Mouse (Mus musculus) small intestine, adult 2 months (tissue): ENCODE measurements around the gene Hoxb4. TPM values are rescaled to one million over a fixed set of nuclear protein-coding genes. Genes with fewer than 3 reads are reported as not detected.
A peak's percentile ranks its signal among the peaks of the same experiment; 100 is the strongest.

Experiments
- H3K27ac ChIP-seq: fragments of 200-500 bp; 2 replicates; pipeline ENCODE4 v1.5.1; 2012; ENCODE audit warnings: low read depth, low read length, control low read depth, inconsistent platforms; ENCODE audit not compliant: insufficient read depth
- H3K27me3 ChIP-seq: fragments of 200-500 bp; 2 replicates; pipeline ENCODE4 v1.6.1; 2012; ENCODE audit warnings: mild to moderate bottlenecking, moderate library complexity, low read length, inconsistent platforms; ENCODE audit not compliant: control insufficient read depth, insufficient read depth
- H3K36me3 ChIP-seq: fragments of 200-500 bp; 2 replicates; pipeline ENCODE4 v1.6.1; 2012; ENCODE audit warnings: mild to moderate bottlenecking, low read length, control low read depth, inconsistent platforms; ENCODE audit not compliant: control insufficient read depth, insufficient read depth
- H3K4me1 ChIP-seq: fragments of 200-500 bp; 2 replicates; pipeline ENCODE4 v1.6.1; 2012; ENCODE audit warnings: low read length, inconsistent platforms, mixed read lengths; ENCODE audit not compliant: control insufficient read depth, insufficient read depth, insufficient read length
- H3K4me3 ChIP-seq: fragments of 200-500 bp; 2 replicates; pipeline ENCODE4 v1.5.1; 2012; ENCODE audit warnings: low read depth, mild to moderate bottlenecking, control low read depth, inconsistent platforms, low read length, moderate library complexity
- CTCF ChIP-seq: fragments of 200-500 bp; IDR thresholded peaks from 2 replicates; pipeline ENCODE4 v1.5.1; 2012; ENCODE audit warnings: low read depth, mild to moderate bottlenecking, control low read depth, inconsistent platforms, low read length, moderate library complexity, mixed read lengths; ENCODE audit not compliant: insufficient replicate concordance, insufficient read length; ENCODE audit errors: extremely low read depth
- POLR2A ChIP-seq: fragments of 200-500 bp; IDR thresholded peaks from 2 replicates; pipeline ENCODE4 v1.6.1; 2012; ENCODE audit warnings: low read depth, mild to moderate bottlenecking, control low read depth, inconsistent platforms, low read length, moderate library complexity
- WGBS: fragments of 180-500 bp; shearing (Covaris S2); methylation state at CpG from one replicate; pipeline ENCODE4 v1.1.7; 2018; 5-methylcytosine and 5-hydroxymethylcytosine counted together
- polyA plus RNA-seq: library from polyadenylated mRNA; depleted of rRNA; stranded (reverse); fragments of >200 nt; gene quantifications from 2 replicates; pipeline ENCODE4 v1.2.3, GENCODE M21; 2012

The Hoxb4 gene
- polyA plus RNA-seq, 1 experiment: 2.9 TPM

DNA sequence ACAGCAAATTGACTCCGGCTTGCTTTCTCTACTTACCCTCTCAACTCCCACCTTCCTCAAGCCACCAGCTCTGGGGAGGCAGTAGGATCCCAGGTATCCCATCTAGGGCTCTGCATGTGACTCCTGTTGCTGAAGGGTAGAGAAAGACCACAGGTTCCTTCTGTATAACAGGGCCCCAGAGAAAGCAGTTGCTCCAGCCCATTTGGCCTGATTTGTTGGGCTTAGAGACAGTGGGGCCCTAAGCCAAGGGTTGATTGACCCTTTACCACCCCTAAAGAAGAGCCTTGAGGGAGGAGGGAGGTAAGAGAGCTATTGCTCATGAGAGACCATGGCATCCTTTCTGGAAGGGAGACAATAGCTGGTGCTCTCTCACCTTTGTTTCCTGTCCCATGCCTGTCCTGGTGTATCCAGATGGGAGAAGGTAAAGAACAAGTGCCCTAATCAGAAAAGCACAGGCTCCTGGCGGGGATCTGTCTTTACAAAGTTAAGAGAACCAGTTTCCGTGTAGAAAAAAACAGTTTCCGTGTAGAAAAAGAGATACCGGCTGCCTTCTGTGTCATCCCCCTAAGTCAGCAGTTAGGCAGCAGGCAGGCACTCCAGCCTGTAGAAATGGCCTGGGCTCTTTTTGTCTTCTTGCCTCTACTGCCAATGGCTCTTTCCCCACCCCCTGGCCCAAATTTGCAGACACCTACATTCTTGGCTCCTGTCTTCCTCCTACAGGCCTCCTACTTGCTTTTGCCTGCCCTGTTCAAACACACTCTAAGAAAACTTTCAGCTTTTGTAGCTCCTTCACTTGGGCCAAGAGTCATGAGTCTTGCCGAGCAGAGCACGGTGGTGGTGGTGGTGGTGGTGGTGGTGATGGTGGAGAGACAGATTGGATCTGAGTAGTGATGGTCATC, 21.1 kb downstream of the Hoxb4 start:
- no peak overlapping the region for H3K4me3 ChIP-seq
- H3K36me3 ChIP-seq: no peaks in the 10 kb centered on the region
- WGBS: 73% methylated on average over 7 of the region's 7 CpGs
- TF ChIP-seq POLR2A (no peak), CTCF (no peak)
- H3K27ac ChIP-seq: peak overlapping the region; percentile 35
- H3K27me3 ChIP-seq: peaks cover 32% of the 10 kb centered on the region
- peaks cover 2% of the 10 kb centered on the region; the same call in 1 of the 2 replicates for H3K4me1 ChIP-seq

DNA sequence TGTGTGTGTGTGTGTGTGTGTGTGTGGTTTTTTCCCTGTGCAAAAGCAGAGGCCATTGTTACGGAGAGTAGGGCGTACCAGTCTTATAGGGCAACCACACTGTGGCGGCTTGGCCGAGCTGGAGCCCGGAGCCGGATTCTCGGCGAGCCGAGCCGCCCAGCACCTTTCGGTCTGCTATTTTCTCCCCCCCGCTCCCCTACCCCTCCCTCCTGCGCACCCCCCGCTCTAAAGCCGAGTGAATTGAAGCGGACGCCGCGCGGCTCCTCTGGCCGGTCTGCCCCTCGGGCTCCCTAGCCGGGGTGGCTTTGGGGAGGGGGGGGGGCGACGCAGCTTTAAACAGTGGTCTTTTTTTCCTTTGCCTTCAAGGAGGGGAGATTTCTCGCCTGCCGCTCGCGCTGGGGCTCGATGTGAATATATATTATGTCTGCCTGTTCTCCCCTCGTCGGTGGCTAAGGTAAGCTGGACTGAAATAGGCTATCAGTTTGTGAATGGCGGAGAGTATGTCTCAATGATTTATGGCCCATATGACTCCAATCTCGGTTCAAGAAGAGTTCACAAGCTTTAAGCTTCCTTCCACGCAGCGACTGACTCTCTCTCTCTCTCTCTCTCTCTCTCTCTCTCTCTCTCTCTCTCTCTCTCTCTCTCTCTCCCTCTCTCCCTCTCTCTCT, 22.8 kb downstream of the Hoxb4 start:
- peak overlapping the region; percentile 55 for H3K4me3 ChIP-seq
- TF ChIP-seq CTCF (no peak), POLR2A (no peak)
- WGBS: 3% methylated on average over 36 of the region's 36 CpGs
- H3K27ac ChIP-seq: peak overlapping the region; percentile 47
- peaks cover 2% of the 10 kb centered on the region; the same call in 1 of the 2 replicates for H3K4me1 ChIP-seq
- no peaks in the 10 kb centered on the region for H3K36me3 ChIP-seq
- H3K27me3 ChIP-seq: peaks cover 39% of the 10 kb centered on the region

DNA sequence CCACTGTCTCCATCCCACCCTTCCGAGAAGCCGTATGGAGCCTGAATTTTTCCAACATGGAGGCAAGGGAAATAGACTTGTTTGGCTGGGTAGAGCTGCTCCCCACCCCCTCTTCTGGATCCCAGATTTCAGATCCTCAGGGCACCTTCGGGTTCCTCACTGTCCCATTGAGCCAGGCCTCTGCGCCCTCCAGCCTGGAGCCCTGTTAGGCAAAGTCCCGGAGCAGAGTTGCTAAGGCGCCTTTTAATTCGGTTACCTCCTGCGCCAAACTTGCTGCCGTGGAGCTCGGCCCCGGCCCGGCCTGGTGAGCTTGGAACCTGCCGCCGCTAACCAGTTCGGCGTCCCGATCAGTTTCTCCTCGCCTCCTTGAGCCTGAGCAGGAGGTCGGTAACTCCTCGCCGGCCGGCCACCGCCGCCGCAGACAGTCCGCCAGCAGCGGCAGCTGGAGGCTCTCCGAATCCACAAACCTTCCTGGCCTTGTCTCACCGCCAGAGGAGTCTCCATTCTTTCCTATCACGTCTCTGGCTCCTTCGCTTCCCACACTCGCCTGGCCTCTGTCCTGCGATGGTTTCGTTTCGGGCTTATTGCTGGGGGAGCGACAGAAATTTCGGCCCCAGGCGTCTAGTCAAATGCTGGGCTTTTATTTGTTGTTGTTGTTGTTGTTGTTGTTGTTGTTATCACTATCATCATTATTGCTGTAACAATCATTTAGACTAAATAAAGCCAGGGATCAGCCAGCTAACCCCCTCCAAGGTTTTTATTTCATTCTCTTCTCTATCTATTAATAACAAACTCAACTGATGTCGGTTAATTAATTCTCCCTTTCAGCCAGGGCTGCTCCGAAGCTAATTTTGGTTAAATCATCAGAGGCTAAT, 23.9 kb downstream of the Hoxb4 start:
- Histone ChIP-seq H3K4me3 (peak overlapping the region; percentile 58), H3K27me3 (peaks cover 42% of the 10 kb centered on the region), H3K36me3 (no peaks in the 10 kb centered on the region), H3K27ac (peak overlapping the region; percentile 85), H3K4me1 (peaks cover 2% of the 10 kb centered on the region; the same call in 1 of the 2 replicates)
- WGBS: 17% methylated on average over 40 of the region's 40 CpGs
- no peak for TF ChIP-seq POLR2A
- no peak for TF ChIP-seq CTCF

GRCm38 (mm10) chr11:96342576-96342930, 24.5 kb downstream of the Hoxb4 start:
- Histone ChIP-seq H3K36me3 (no peaks in the 10 kb centered on the region), H3K27me3 (peaks cover 42% of the 10 kb centered on the region), H3K27ac (peak overlapping the region; percentile 64; the same call in 1 of the 2 replicates), H3K4me1 (peaks cover 2% of the 10 kb centered on the region; the same call in 1 of the 2 replicates), H3K4me3 (no peak overlapping the region)
- 38% methylated on average over 4 of the region's 4 CpGs for WGBS
- TF ChIP-seq CTCF (no peak), POLR2A (no peak)

DNA sequence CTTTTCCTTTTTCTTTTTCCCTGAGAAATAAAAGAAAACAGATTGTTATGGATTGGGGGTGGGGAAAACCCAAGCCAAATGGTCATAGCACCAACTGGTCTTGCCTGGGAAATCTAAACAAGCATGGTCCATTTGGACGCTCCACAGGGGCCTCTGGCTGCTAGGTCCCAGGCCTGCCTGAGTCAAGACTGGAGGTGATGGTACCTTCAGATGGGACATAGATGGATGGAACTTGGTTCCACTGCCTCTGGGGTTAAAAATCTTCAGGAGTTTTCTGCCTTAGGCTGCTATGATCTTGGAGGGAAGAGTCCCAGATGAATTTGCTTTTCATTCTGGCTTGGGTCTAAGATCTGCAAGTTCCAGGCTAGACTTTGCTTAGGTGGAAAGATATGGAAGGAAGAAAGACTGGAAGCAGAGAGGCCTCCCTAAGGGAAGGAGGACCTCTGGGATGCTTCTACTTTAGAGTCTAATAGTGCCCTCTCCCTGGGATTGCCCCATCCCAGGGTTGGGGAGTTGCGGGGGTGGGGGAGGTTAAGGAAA, 25.2 kb downstream of the Hoxb4 start:
- no peak overlapping the region for H3K4me3 ChIP-seq
- H3K36me3 ChIP-seq: no peaks in the 10 kb centered on the region
- H3K4me1 ChIP-seq: peaks cover 2% of the 10 kb centered on the region; the same call in 1 of the 2 replicates
- H3K27me3 ChIP-seq: peaks cover 42% of the 10 kb centered on the region
- no peak for TF ChIP-seq POLR2A
- no peak for TF ChIP-seq CTCF
- WGBS: 65% methylated on average over 2 of the region's 2 CpGs
- H3K27ac ChIP-seq: peak overlapping the region; percentile 55

DNA sequence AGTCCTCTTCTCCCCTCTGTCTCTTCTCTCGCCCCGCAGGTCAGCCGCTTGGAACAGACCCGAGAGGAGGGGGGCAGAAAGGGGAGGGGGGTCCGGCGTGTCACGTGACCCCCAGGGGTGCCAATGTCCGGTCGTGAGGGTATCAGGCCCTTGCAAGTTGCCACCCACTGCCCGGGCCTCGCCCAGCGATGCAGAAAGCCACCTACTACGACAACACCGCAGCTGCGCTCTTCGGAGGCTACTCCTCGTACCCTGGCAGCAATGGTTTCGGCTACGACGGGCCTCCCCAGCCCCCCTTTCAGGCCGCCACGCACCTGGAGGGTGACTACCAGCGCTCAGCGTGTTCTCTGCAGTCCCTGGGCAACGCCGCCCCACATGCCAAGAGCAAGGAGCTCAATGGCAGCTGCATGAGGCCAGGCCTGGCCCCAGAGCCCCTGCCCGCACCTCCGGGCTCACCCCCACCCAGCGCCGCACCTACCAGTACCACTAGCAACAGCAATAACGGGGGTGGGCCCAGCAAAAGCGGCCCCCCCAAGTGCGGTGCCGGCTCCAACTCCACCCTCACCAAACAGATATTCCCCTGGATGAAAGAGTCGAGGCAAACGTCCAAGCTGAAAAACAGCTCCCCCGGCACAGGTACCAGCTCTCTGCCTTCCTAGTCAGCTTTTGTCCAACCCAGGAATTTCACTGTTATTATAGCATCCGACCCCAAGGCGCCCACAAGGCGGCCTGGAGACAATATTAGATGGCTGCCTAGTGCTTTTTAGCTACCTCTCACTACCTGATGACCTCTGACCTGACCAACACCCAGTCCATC, 26.2 kb downstream of the Hoxb4 start:
- WGBS: 61% methylated on average over 40 of the region's 40 CpGs
- H3K4me3 ChIP-seq: no peak overlapping the region
- peaks cover 39% of the 10 kb centered on the region for H3K27me3 ChIP-seq
- no peaks in the 10 kb centered on the region for H3K36me3 ChIP-seq
- TF ChIP-seq POLR2A (no peak), CTCF (no peak)
- peak overlapping the region; percentile 67 for H3K27ac ChIP-seq
- peaks cover 2% of the 10 kb centered on the region; the same call in 1 of the 2 replicates for H3K4me1 ChIP-seq
